Mouse (Mus musculus) spleen, postnatal 36 days (tissue): Measurements from ENCODE around the gene Gm17651.

ENCODE experiments used
- DNase-seq, 2 experiments: peaks; one replicate each; pipeline ENCODE4 v3.0.0; 2022; ENCODE audit warnings: low spot score in 2 of 2, mixed read lengths in 1 of 2

Gene Gm17651

DNA sequence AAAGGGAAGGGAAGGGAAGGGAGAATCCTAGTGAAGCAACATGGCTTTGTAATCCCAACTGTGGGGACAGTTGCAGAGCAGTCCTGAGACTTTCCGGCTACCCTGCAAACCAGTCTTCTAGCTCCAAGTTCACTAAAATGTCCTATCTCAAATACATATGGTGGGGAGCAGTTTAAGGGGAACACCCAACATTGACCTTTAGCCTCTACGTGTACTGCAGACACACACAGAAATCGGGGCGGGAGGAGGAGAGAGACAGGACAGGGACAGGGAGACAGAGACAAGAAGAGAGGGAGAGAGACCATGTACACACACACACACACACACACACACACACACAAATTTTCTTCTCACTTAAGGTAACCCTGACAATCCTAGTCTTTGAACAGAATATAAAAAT lies 44.6 kb downstream of the Gm17651 start:
- DNase-seq, result no peak

DNA sequence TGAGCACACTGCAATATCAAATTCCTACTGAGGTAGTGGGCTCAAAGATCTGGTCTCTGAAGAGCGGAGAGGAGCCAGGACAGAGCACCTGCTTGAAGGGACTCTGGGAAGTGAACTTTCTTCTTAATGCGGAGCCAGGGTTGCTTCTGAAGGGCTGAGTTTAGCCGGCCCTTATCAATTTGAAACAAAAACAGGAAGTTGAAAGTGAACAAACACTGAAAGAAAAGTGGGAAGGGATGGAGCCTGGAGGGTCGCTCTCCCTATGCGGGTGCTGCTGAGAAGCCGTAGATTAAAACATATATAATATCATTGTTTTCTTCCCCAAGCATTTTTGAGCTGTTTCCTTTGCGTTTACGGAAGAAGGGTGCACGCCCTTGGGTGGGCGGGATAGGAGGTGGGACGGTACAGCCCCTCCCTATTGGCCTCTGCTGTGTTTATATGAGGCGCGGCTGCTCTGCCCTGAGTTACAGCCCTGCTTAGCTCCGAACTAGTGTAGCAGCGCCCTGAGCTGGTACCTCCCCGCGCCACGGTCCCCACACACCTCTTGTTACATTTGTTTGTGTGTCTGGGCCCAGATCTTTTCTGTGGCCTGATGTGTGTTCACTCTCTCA lies 46.0 kb downstream of the Gm17651 start, which contains the start of gene Fmo5:
Fmo5 (plus strand) TSS at position 414 of the 611 bp plus-strand sequence.
- DNase-seq, result peak; percentile 81 to 82

DNA sequence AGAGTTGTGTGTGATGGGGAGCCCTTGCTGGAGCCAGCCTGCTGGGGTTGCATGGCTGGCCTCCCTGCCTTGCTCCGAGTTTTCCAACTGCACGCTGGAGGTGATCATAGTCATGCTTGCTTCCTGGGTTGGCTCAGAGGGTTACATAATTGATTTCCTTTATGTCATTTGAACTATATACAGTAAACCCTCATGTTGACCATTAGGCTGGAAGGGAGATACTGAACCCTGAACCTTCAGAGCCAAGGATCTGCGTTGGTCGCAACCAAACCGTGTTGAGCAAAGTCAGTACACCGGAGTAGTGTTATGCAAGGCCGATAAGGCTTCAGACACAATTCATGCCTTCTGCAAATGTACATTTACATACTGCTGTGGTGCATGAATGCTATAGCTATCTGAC lies 46.6 kb downstream of the Gm17651 start:
- DNase-seq, result no peak

DNA sequence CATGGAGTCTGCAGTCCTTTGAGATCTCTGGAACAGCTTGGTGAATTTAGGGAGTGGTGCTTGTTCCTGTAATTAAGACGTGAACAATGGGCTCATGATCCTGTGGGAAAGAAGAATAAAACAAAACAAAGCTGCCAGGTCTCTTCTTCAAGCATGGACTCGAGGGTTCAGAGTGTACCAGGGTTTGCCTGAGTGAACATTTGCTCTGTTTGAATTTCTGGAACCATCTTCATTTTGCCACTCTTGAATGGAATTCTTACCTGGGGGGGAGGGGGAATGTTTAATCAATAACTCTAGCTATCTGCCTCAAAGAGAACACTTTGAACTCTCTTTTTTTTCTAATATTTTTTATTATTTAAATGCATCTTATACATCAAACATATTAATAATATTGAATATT lies 49.9 kb downstream of the Gm17651 start:
- no peak for DNase-seq
